In the genomic region with DNA sequence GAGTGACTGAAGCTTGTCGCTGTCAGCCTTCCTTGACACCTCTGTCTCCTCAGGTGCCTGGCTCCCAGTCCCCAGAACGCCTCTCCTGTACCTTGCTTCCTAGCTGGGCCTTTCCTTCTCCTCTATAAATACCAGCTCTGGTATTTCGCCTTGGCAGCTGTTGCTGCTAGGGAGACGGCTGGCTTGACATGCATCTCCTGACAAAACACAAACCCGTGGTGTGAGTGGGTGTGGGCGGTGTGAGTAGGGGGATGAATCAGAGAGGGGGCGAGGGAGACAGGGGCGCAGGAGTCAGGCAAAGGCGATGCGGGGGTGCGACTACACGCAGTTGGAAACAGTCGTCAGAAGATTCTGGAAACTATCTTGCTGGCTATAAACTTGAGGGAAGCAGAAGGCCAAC, we compare ENCODE assay signal across 10 mouse cellular contexts. TPM values are rescaled to one million over a fixed set of nuclear protein-coding genes. Genes with fewer than 3 reads are reported as not detected.
DNase-seq lines count a peak whose midpoint lies in the region; ATAC-seq lines count a peak whose summit lies in the region.
"Had no signal": no experiment of that assay in that cellular context is flagged by ENCODE, and none has a peak within 500 bp of the region (broad histone marks: within the 10 kb centered on the region; RNA-seq: fewer than 3 reads in every experiment).

No protein-coding gene starts in this region.

- no peak for ATAC-seq in limb, embryonic 13.5 days (ENCODE audit: low FRiP score, low read depth)
- no peak for ATAC-seq in forebrain, embryonic 11.5 days (replicated peaks; ENCODE audit: low FRiP score)
- ATAC-seq in megakaryocyte-erythroid progenitor cell, adult 5-6 weeks (replicated peaks; ENCODE audit: low FRiP score, low TSS enrichment, poor library complexity, severe bottlenecking): no peak

- DNase-seq in limb, embryonic 10.5 days (ENCODE audit: low spot score): no peak
- DNase-seq in frontal cortex, postnatal 14 days (ENCODE audit: low spot score in 2 of 2): peak; percentile 50 to 51
- DNase-seq in heart, postnatal 10 days: peak; percentile 69 to 78
- peak; percentile 75 for DNase-seq in skeletal muscle tissue, adult 2 months (ENCODE audit: low read depth, low spot score)
- no peak for DNase-seq in forebrain, embryonic 11.5 days (ENCODE audit: low spot score)
- DNase-seq in thymus, postnatal 25 days: no peak
- DNase-seq: adrenal gland, postnatal 25 days; thymus, adult 2 months had no signal

- peaks cover 20% of the 10 kb centered on the region for H3K4me1 ChIP-seq in limb, embryonic 13.5 days
- H3K4me1 ChIP-seq in limb, embryonic 10.5 days: peaks cover 32% of the 10 kb centered on the region
- peaks cover 4% of the 10 kb centered on the region for H3K4me1 ChIP-seq in forebrain, embryonic 11.5 days (replicated peaks; ENCODE audit: control insufficient read depth, insufficient read depth, low read length)

- intact Hi-C loops in heart, postnatal 10 days (cut with DNase I): no loop called here

- H3K4me2 ChIP-seq in limb, embryonic 13.5 days (replicated peaks): no peak overlapping the region
- no peak overlapping the region for H3K4me2 ChIP-seq in forebrain, embryonic 11.5 days (ENCODE audit: low read depth, low read length, severe bottlenecking)

- no peak overlapping the region for H3K4me3 ChIP-seq in limb, embryonic 13.5 days
- no peak overlapping the region for H3K4me3 ChIP-seq in limb, embryonic 10.5 days
- H3K4me3 ChIP-seq in forebrain, embryonic 11.5 days (ENCODE audit: low read depth, low read length): no peak overlapping the region

- 60% methylated on average over 13 of the region's 13 CpGs for WGBS in limb, embryonic 13.5 days
- 67% methylated on average over 13 of the region's 13 CpGs for WGBS in limb, embryonic 10.5 days
- 76% methylated on average over 13 of the region's 13 CpGs for WGBS in forebrain, embryonic 11.5 days

- H3K9ac ChIP-seq in limb, embryonic 13.5 days: no peak overlapping the region
- H3K9ac ChIP-seq in forebrain, embryonic 11.5 days (ENCODE audit: low read length): no peak overlapping the region

- no peaks in the 10 kb centered on the region for H3K9me3 ChIP-seq in limb, embryonic 13.5 days
- no peaks in the 10 kb centered on the region for H3K9me3 ChIP-seq in limb, embryonic 10.5 days (replicated peaks)
- H3K9me3 ChIP-seq in forebrain, embryonic 11.5 days (ENCODE audit: control insufficient read depth, low read length): no peaks in the 10 kb centered on the region

- H3K27ac ChIP-seq in limb, embryonic 13.5 days: peak overlapping the region; percentile 15; the same call in 1 of the 2 replicates
- no peak overlapping the region for H3K27ac ChIP-seq in limb, embryonic 10.5 days
- no peak overlapping the region for H3K27ac ChIP-seq in forebrain, embryonic 11.5 days (ENCODE audit: low read depth, low read length)

- peaks cover 52% of the 10 kb centered on the region for H3K27me3 ChIP-seq in limb, embryonic 13.5 days
- peaks cover 56% of the 10 kb centered on the region for H3K27me3 ChIP-seq in limb, embryonic 10.5 days (ENCODE audit: low read depth, poor library complexity, severe bottlenecking)
- H3K27me3 ChIP-seq in forebrain, embryonic 11.5 days (ENCODE audit: control insufficient read depth, insufficient read depth, low read length): peaks cover 30% of the 10 kb centered on the region

- no peaks in the 10 kb centered on the region for H3K36me3 ChIP-seq in limb, embryonic 13.5 days
- H3K36me3 ChIP-seq in limb, embryonic 10.5 days: no peaks in the 10 kb centered on the region
- H3K36me3 ChIP-seq in forebrain, embryonic 11.5 days (ENCODE audit: control insufficient read depth, insufficient read depth, low read length): no peaks in the 10 kb centered on the region

RNA-seq across cellular contexts. Expression of gene Des, which starts 0.8 kb away (rescaled TPM):
- 52.1 and 56.1 TPM in 2 replicates for polyA plus RNA-seq in limb, embryonic 13.5 days (2015; fragmentation: Nextera tagmentation; extraction: Ambion mirVana)
- 6.2 and 7.8 TPM in 2 replicates for polyA plus RNA-seq in limb, embryonic 10.5 days (2016; fragmentation: Nextera tagmentation; extraction: Ambion mirVana)
- 100 to 1,000 TPM; 909 to 916 TPM for total RNA-seq in heart, postnatal 10 days (2021)
- 0.86 and 1.5 TPM in 2 replicates for polyA plus RNA-seq in forebrain, embryonic 11.5 days (2014; fragmentation: Nextera tagmentation; extraction: Ambion mirVana)
- total RNA-seq in megakaryocyte-erythroid progenitor cell, adult 5-6 weeks (2014; fragmentation: Nextera tagmentation): not detected in 2 replicates
- not detected in 2 replicates for total RNA-seq in megakaryocyte-erythroid progenitor cell, adult 5-6 weeks (2017)

RNA-seq across cellular contexts. Expression of gene Speg, which starts 15.8 kb away (rescaled TPM):
- polyA plus RNA-seq in limb, embryonic 13.5 days (2015; fragmentation: Nextera tagmentation; extraction: Ambion mirVana): 20.7 and 21.3 TPM in 2 replicates
- polyA plus RNA-seq in limb, embryonic 10.5 days (2016; fragmentation: Nextera tagmentation; extraction: Ambion mirVana): 45.7 and 49.6 TPM in 2 replicates
- 100 to 1,000 TPM; 104 to 112 TPM for total RNA-seq in heart, postnatal 10 days (2021)
- polyA plus RNA-seq in forebrain, embryonic 11.5 days (2014; fragmentation: Nextera tagmentation; extraction: Ambion mirVana): 14.1 and 16.0 TPM in 2 replicates
- total RNA-seq in megakaryocyte-erythroid progenitor cell, adult 5-6 weeks (2014; fragmentation: Nextera tagmentation): not detected in 2 replicates
- total RNA-seq in megakaryocyte-erythroid progenitor cell, adult 5-6 weeks (2017): 0.19 TPM in 1 of 2 replicates, not detected in the other

RNA-seq across cellular contexts. Expression of gene Dnpep, which starts 41.6 kb away (rescaled TPM):
- 116 and 117 TPM in 2 replicates for polyA plus RNA-seq in limb, embryonic 13.5 days (2015; fragmentation: Nextera tagmentation; extraction: Ambion mirVana)
- polyA plus RNA-seq in limb, embryonic 10.5 days (2016; fragmentation: Nextera tagmentation; extraction: Ambion mirVana): 117 and 132 TPM in 2 replicates
- 10 to 100 TPM; 92.2 to 92.7 TPM for total RNA-seq in heart, postnatal 10 days (2021)
- polyA plus RNA-seq in forebrain, embryonic 11.5 days (2014; fragmentation: Nextera tagmentation; extraction: Ambion mirVana): 125 and 129 TPM in 2 replicates
- 47.3 and 48.2 TPM in 2 replicates for total RNA-seq in megakaryocyte-erythroid progenitor cell, adult 5-6 weeks (2014; fragmentation: Nextera tagmentation)
- total RNA-seq in megakaryocyte-erythroid progenitor cell, adult 5-6 weeks (2017): 45.3 and 50.8 TPM in 2 replicates

Comparison
In these comparisons a context has a peak if more than half of its experiments do, and no peak if none do; other contexts are left out.
1. DNase-seq: peak in frontal cortex, postnatal 14 days (2 of 2), heart, postnatal 10 days (2 of 2) and skeletal muscle tissue, adult 2 months (single experiment); none in limb, embryonic 10.5 days (single experiment), forebrain, embryonic 11.5 days (single experiment) and thymus, postnatal 25 days (single experiment).